Mouse (Mus musculus): ENCODE results near the gene Ttc17.

DNA sequence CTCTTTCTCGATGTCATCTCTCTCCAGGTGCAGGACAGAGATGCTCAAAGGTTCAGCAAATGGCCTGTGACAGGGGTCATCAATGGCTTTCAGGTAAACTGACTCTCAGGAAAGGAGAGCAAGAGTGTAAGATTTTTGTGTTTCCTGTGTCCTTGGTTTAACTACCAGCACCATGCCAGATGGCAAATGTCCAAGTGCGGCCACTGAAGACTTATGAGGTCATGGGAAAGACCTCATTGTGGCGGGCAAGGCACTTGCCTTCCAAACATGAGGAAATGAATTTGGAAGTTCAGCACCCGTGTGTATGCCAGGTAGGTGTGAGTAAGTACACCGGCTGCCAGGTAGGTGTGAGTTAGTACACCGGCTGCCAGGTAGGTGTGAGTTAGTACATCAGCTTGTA is 123.0 kb downstream of the Ttc17 start:
- TF ChIP-seq POLR2A (IDR thresholded peaks at IDR 0.05; ENCODE audit: low read depth, low read length) (no peak), CTCF (conservative IDR thresholded peaks at IDR 0.05; ENCODE audit: insufficient read depth, insufficient read length, low read depth, low read length) (no peak)

Measured in kidney, adult 2 months (tissue).